Mouse (Mus musculus): Measurements from ENCODE around the gene Camk1d.

Camk1d gene

DNA sequence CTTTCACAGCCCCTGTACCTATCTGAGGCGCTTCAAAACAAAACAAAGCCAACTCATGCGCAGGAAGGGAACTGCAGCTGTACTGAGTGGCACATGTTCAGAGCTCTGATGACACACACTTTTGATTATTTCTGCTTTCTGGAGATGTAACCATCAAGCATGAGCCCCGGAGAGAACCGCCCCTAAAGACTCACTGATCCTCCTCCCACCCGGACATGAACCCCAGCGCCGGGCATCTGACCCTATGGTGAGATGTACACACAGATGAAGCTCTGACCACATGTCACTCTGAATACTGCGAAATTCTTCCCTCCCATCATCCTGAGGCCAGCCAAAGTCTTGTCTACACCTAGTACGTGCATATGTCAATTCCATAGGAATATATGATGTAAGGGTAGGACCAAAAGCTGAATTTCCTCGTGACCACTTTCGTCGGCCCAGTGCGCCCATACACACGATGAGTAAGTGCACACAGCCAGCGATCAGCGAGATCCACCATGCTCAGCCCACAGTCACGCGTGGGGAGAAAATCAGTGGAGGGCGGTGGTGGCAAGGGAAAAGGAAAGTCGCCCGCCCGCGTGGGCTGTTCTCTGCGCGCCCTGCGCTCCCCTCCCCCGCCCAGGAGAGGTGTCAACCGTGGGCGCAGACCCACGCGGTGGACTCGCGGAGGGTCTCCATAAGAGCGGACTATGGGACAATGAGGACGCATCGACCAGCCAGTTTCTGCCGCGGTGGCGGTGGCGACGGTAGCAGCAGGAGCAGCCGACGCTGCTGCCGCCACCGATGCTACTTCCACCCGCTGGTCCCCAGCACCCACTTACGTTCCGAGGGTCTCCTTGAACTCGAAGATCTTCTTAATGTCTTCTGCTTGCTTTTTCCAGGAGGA lies 747 bp downstream of the Camk1d start:
- in situ Hi-C loops (cut with MboI; ENCODE audit: unreplicated experiment in 2 of 2), result loop anchor here (10.0 kb wide), 3 partner anchors 99 to 799 kb away; partner anchors contain the start of gene Phyh (in 2 of the 2)

DNA sequence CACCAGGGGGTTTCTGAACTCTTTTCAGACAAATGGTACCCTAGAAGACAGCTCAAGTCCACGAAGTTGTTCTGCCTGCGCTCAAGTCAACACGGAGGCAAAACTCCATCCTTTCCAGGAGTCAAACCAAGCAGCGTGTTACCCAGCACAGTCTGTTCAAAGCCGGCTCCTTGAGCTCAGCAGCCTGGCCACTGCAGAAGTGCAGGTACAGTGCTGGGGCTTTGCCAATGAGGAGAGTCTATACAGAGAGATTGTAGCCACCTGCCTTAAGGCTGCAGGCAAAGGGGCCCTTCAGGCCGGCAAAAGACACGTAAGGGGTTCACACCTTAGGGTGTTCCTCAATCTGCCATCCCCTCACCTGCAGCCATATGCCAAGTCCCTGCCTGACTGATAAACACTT lies 2.1 kb downstream of the Camk1d start:
- in situ Hi-C loops (cut with MboI; ENCODE audit: unreplicated experiment in 2 of 2), result loop anchor here (10.0 kb wide), 3 partner anchors 97 to 797 kb away; partner anchors contain the start of gene Phyh (in 2 of the 2)

DNA sequence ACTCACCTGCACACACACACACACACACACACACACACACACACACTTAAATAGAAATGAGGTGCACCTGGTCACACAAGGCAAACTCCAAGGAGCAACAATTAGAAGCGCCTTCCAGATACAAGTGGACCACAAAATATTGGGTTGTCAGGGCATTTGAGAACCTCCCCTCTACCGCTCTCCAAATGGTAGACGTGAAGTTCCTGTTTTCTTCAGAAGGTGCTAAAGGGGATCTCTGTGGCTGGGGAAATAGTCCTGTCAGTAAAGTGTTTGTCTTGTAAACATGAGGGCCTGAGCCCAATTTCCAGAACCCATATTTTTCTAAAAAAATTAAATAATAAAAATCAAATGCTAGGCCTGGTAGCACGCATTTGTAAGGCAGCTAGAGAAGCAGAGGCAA lies 4.4 kb downstream of the Camk1d start:
- in situ Hi-C loops (cut with MboI; ENCODE audit: unreplicated experiment in 2 of 2), result loop anchor here (10.0 kb wide), 3 partner anchors 95 to 795 kb away; partner anchors contain the start of gene Phyh (in 2 of the 2)

DNA sequence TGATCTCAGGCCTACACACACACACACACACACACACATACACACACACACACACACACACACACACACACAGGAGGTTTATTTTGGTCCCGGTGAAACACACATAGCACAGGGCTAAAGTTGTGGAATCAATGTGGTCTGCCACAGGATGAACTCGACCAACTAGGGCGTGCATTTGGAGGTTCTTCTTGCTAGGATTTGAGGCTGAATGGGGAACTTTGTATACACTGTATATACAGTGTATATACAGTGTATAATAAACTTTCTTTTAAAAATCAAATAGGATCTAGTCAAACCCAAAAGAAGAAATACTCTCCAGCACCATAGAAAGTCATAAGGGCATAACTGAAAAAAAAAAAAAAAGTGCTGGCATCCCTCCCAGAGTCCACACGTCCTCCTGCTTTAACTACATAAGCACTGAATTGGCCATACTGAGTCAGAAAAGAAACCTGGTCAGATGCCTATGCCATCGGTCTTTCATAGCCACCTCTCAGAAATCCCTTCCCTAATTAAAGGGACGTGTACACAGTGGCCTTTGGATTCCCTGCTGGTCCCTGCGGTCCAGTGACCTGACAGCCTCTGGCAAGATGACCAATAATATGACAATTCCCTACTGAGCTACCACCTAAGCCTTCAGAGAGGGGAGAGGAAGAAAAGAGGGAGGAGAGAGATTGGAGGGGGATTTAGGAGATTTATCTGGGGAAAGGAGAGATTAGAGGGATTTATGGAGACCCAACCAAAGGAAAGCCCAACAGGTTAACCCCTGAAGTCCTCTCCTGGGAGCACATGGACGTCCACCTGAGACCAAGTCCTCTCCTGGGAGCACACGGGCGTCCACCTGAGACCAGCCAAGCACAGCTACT lies 6.2 kb downstream of the Camk1d start:
- in situ Hi-C loops (cut with MboI; ENCODE audit: unreplicated experiment in 2 of 2), result no loop called here

DNA sequence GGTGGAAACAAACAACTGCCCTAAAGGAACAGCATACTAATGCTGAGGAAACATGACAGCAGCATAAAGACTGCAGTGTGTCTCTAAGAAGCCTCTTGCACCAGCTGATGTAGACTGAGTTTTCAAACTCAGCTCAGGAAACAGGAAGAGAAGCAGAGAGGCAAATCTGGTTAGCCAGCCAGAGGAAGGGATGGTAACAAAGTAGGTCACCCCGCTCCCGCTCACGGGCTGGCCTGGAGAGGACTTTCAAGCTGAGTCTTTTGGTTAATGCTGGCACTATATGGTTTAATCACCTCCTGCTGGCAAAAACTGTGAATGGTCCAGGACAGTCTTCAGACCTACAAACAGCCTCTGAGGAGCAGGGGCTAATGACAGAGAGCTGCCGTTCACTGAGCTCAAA lies 7.7 kb downstream of the Camk1d start:
- in situ Hi-C loops (cut with MboI; ENCODE audit: unreplicated experiment in 2 of 2), result no loop called here

DNA sequence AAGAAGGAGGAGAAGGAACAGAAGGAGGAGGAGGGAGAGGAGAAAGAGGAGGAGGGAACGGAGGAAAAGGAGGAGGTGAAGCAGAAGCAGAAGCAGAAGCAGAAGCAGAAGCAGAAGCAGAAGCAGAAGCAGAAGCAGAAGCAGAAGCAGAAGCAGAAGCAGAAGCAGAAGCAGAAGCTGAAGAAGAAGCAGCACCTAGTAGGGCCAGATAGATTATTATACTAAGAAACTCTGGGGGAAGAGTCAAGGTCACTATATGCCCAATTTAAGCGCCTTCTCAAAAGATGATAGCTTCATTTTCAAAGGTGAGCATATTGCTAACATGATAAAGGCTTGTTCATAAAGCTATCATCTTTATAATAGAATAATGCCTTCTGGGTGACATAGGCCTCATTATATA lies 11.9 kb downstream of the Camk1d start:
- in situ Hi-C loops (cut with MboI; ENCODE audit: unreplicated experiment in 2 of 2), result no loop called here

DNA sequence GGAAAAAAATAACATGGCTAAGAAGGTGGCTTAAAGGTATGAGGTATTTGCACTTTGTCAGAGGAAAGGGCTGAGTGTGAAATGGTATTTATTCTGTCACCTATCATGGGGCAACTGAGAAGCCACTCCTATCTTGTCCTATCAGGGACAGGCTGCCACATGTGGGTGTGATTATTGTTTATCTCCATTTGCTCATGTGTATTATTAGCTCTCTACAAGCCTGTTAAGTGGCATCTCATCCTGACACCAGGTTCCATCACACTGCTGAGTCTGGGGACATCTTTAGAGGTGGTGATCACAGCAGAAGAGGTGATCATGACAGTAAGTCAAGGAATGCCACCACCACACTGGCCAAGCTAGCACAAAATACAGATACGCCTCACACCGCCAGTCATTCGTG lies 13.4 kb downstream of the Camk1d start:
- in situ Hi-C loops (cut with MboI; ENCODE audit: unreplicated experiment in 2 of 2), result no loop called here

DNA sequence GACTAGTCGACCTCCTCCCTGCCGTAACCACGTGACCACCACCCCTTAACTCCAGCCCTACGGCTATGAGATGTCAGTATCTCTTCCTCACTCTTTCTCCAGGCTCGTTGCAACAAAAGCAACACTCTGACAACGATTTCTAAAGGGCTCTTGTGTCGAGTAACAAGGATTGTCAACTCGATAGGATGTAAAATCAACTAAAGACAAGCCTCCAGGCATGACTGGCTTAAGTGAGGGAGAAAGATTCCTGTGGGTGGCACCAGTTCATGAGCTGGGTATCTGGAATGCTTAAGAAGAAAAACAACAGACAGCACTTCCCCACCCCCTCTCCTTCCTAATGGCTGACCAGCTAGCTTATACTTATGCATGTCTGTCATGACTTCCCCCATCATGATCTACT lies 15.9 kb downstream of the Camk1d start:
- in situ Hi-C loops (cut with MboI; ENCODE audit: unreplicated experiment in 2 of 2), result no loop called here

DNA sequence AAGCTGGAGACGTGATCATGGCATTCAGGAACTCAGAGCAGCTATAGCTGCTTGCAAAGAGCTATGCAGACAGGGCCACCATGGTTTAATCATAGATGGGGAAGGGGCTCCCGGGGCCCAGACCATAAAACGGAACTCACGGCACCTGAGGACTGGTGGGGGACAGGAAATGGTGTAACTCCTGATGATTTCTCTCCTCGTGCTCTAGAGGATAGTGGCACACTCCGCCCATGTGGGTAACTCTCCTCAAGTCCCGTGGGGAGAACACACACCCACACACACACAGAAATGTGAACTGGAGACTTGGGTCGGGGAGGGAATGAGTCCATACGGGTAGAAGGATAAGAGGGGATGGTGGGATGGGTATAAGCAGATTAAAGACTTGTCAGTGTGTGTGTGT lies 20.2 kb downstream of the Camk1d start:
- in situ Hi-C loops (cut with MboI; ENCODE audit: unreplicated experiment in 2 of 2), result no loop called here

DNA sequence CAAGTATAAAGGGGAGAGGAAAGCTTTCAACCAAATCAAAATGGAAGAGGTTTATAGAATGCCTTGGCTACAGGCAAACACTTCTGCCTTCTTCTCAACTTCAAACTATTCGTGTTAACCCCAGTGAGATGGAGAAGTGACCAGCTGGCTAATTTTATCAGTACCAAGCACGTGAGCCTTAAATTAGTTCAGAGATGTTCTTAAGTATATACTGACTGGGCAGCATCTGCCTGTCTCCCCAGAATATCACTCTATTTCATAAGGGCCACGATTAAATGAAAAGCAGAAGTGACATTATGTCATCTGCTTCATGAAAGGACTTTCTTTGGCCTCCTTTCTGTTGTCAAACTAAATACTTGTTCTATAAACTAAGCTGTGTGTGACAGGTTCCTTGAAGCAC lies 22.6 kb downstream of the Camk1d start:
- in situ Hi-C loops (cut with MboI; ENCODE audit: unreplicated experiment in 2 of 2), result no loop called here

DNA sequence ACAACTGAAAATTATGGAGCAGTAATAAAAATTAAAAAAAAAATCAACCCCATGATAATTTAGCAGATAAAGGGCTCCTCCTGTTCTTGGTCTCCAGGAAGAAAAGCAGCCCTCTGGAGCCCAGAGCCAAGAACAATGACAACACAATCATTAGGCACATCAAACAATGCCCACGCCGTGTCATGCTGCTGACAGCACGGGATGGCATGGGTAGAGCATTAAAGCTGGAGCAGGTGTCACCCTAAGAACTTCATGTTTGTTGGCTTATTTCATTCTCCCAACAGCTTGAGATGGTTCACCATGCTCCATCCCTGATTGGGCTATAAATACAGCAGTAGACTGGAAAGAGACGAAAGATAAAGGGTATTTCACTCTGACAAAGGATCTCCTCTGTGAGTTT lies 30.9 kb downstream of the Camk1d start:
- in situ Hi-C loops (cut with MboI; ENCODE audit: unreplicated experiment in 2 of 2), result no loop called here

DNA sequence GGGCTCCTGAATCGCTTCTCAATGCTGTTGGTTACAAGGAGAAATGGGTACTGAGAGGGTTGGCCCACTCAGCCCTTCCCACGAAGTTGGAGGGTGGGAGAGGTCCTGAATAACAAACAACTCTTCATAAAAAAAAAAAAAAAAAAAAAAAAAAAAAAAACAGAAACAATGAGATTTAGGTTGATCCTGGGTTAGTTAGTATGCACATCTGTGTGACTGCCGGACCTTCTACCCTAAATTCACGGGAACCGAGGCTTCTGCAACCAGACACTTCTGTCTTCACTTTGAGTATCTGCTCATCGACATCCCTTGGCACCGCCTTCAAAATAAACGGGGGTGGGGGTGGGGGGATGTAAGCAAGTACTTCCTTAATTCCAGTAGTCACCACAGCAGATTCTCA lies 32.4 kb downstream of the Camk1d start:
- in situ Hi-C loops (cut with MboI; ENCODE audit: unreplicated experiment in 2 of 2), result no loop called here

DNA sequence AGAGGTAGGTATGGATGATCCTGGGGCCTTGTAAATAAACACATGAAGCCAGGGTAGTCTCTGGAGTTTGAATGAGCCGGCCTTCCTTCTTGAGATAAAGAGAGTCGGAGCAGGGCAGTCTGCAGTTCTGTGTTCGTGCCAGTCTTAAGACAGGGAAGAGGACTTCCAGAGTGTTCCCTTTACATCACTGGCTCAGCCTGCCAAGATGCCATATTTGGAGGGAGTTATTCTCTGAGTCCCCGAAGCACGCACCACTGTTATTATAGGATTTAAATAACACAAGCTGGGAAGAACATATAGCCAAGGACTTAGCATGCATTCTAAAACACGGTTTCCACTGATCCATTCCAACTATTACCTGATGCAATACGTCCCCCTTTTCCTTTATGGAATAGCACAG lies 33.0 kb downstream of the Camk1d start:
- in situ Hi-C loops (cut with MboI; ENCODE audit: unreplicated experiment in 2 of 2), result no loop called here

DNA sequence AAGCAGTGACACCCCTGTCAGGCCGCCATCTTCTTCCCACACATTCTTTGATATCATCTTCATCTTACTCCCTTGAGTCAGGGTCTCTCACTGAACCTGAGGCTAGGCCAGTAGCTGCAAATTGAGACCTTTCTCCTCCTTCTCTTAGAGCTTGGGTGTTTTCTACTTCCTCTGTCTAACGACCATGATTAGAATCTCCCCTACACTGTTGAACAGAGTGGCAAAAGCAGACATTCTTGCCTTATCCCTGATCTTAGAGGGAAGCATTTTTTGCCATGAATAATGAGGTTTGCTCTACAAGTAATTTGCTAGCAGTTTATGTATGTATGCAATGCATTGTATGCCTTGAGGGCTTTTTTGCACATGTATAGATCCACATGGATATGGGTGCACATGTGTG lies 35.3 kb downstream of the Camk1d start:
- in situ Hi-C loops (cut with MboI; ENCODE audit: unreplicated experiment in 2 of 2), result no loop called here

DNA sequence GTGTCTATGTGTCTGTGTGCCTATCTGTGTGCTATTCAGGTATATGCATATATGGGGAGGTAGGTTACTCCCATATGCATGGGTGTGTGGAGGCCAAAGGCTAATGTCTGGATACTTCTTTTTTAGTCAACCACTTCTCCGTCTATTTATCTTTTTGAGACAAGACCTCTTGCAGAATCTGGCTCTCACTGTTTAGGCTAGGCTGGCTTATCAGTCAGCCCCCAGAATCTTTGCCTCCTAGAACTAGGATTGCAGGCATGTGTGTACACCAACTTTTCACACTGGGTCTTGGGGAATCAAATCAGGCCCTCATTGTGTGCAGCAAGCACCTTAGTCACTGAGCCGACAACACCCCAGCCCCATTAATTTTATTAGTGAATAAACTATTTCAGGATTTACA lies 36.8 kb downstream of the Camk1d start:
- in situ Hi-C loops (cut with MboI; ENCODE audit: unreplicated experiment in 2 of 2), result no loop called here

DNA sequence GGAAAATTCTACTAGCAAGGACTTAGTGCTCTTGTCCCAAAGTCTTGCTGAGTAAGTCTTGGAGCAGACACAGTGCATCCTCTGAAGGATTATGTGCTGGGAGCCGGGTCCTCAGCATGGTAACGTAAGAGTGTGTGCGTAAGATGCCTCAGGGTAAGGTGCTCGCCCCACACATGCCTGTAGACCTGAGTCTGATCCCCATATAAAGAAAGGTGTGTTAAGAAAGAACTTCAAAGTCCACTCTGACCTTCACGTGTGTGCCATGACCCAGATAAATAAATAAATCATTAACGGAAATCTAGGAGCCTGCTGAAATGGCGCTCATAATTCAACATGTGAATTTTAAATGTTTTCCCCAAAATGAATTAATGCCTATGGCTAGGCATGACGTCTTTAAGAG lies 37.5 kb downstream of the Camk1d start:
- in situ Hi-C loops (cut with MboI; ENCODE audit: unreplicated experiment in 2 of 2), result no loop called here

DNA sequence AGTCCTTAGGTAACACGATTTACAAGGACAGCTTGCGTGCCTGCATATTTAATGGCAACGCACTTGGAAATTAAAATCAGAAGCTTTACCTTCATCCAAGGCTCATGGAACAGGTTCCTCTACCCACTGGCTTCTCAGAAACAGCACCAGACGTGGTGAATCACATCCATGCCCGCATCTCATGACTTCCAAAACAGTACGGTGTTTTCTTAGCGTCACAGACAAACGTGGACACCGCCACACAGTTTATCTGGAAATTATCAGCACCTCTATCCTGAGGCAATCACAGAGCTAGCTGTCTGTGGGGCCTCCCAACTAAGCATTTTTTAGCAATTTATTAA lies 38.2 kb downstream of the Camk1d start:
- in situ Hi-C loops (cut with MboI; ENCODE audit: unreplicated experiment in 2 of 2), result no loop called here

DNA sequence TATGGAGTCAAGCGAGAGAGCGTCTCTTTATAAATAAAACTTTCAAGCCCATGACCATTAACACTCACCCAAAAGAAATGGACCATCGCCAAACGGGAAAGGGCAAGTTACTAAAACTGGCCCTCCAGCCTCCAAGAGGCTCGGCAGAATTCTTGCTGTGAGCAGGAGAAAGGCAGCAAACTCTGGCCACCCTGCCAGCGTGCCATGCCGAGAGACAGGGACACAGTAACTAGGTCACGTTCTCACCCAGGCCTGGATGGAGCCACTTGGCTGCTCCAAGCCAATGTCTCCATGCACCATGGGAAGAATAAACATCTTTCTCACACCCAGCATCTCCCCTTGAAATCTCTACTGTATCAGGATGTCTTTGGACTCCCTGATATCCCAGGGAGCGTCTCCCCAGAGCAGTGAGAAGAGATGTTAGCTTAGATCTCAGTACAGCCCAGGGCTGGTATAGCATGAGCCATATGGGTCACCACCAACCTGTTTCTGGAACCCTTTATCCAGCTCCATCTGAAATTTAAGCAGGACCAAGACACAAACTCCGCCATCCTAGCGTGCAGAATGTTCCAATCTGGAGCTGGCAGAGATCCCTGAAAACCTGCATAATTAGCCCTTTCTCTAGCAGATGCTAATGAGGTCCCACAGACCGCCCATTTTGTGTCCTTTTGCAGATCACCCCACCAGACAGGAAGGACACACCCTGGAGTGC lies 38.7 kb downstream of the Camk1d start:
- in situ Hi-C loops (cut with MboI; ENCODE audit: unreplicated experiment in 2 of 2), result no loop called here

DNA sequence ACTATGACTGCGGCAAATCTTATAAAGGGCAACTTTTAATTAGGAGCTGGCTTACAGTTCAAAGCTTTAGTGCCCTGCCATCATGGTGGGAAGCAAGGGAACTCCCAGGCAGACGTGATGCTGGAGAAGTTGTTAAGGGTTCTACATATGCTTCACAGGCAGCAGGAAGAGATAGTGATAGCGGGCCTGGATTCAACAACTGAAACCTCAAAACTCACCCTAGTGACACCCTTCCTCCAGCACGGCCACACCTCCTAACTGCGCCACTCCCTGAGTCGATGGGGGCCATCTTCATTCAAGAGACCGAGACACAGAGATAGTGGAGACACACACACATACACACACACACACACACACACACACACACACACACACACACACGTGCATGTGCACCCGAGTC lies 39.8 kb downstream of the Camk1d start:
- in situ Hi-C loops (cut with MboI; ENCODE audit: unreplicated experiment in 2 of 2), result no loop called here

DNA sequence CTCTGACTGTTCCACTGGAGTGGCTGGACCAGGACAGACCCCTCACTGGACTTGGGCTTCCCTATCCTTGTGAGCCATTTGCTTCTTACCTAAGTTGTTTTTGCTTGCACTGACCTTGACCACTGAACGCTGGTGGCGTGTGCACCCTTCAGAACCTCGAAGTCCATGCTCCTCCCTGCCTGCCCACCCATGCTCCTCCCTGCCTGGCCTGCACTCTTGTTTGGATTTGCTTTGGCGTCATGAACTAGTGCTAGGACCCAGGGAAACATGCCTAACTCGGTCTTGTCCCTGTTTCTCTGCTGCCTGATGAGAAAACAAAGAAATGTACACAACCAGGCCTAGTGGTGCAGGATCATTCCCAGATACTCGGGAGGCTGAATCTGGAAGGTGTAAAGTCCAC lies 40.5 kb downstream of the Camk1d start:
- in situ Hi-C loops (cut with MboI; ENCODE audit: unreplicated experiment in 2 of 2), result no loop called here
